Mouse (Mus musculus) heart, embryonic 10.5 days (tissue): ENCODE results near the gene Rapgef2. TPM values are rescaled to one million over a fixed set of nuclear protein-coding genes. Genes with fewer than 3 reads are reported as not detected.

Experiments used
- DNase-seq: peaks from one replicate; pipeline ENCODE4 v3.0.0-alpha.2; 2017; ENCODE audit warnings: low spot score
- H3K27ac ChIP-seq: fragments of 300-500 bp; sonication (generic); 2 replicates; pipeline ENCODE4 v1.5.1; 2016; ENCODE audit warnings: mild to moderate bottlenecking
- H3K27me3 ChIP-seq: fragments of 300-500 bp; sonication (generic); 2 replicates; pipeline ENCODE4 v1.6.1; 2016; ENCODE audit warnings: mild to moderate bottlenecking; ENCODE audit not compliant: poor library complexity, insufficient read depth, severe bottlenecking
- H3K36me3 ChIP-seq: fragments of 300-500 bp; sonication (generic); 2 replicates; pipeline ENCODE4 v1.6.1; 2016; ENCODE audit warnings: mild to moderate bottlenecking, moderate library complexity
- H3K4me1 ChIP-seq: fragments of 300-500 bp; sonication (generic); 2 replicates; pipeline ENCODE4 v1.6.1; 2016; ENCODE audit warnings: mild to moderate bottlenecking
- H3K4me3 ChIP-seq: fragments of 300-500 bp; sonication (generic); 2 replicates; pipeline ENCODE4 v1.5.1; 2016; ENCODE audit warnings: mild to moderate bottlenecking, moderate library complexity
- H3K9me3 ChIP-seq: fragments of 300-500 bp; sonication (generic); 2 replicates; pipeline ENCODE4 v1.6.1; 2016; ENCODE audit warnings: mild to moderate bottlenecking, moderate library complexity
- WGBS: fragments of 180-500 bp; shearing (Covaris S2); methylation state at CpG from one replicate; pipeline ENCODE4 v1.1.7; 2016; 5-methylcytosine and 5-hydroxymethylcytosine counted together
- polyA plus RNA-seq: library from polyadenylated mRNA; unstranded; fragments of >200 nt; fragmentation: Nextera tagmentation; extraction: Ambion mirVana; gene quantifications from 2 replicates; pipeline ENCODE4 v1.2.1, GENCODE M21; 2016

Gene Rapgef2
- polyA plus RNA-seq, 1 experiment from 2014 or later = 4.4 TPM

DNA sequence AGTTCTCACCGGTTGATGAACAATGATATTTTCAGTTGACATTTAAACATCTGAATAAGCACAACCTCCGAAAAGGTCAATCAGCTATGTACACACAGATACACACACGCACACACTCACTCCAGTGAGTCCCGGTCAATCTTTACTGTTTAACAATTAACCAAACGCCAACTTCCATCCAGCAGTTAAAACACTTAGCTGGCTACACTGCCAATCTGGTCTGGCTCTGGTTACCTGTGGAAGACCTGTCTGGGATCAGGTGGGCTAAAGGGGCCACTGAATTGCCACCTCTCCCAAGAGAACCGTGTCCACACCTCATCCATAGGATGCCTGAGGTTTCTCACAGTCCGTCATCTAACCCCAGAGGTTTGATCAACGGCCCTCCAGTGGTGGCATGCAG is 63.0 kb downstream of the Rapgef2 start:
- no peak for DNase-seq
- Histone ChIP-seq H3K4me1 (peaks cover 18% of the 10 kb centered on the region; the same call in 1 of the 2 replicates), H3K9me3 (no peaks in the 10 kb centered on the region), H3K27me3 (no peaks in the 10 kb centered on the region), H3K36me3 (no peaks in the 10 kb centered on the region), H3K27ac (no peak overlapping the region), H3K4me3 (no peak overlapping the region)
- WGBS = 68% methylated on average over 8 of the region's 8 CpGs

DNA sequence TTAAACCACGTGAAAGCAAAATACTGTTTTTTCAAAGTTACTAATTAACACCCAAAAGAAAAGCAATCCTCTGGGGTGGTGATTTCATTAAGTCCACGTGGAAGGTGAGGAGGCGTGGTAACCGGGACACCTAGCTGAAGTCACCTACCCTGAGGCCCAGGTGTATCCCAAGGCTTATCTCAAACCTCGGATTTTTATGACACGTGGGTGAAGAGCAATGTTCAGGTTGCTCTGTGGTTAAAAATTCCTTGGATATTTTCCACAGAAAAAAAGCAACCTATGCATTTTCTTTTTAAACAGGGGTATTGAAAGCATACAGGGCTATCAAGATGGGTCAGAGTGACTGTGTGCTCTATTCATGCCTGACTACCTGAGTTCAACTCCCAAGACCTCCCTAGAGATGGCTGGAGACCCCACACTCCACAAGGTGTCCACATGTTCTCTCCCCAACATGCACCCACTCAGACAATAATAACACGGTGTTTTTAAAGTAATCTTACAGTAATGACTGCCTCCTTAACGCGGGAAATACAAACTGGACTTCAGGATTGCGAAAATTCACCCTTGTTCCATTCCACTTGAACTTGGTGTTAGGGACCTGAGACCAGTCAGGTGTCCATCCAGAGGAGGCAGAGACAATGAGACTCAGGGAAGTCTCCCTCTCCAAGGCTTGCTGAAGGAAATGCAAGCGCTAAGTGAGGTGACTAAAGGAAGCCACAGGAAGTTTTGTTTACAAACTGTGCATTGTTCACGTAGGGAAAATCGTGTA is 63.9 kb downstream of the Rapgef2 start:
- no peak overlapping the region for H3K4me3 ChIP-seq
- H3K36me3 ChIP-seq = no peaks in the 10 kb centered on the region
- no peaks in the 10 kb centered on the region for H3K9me3 ChIP-seq
- peaks cover 16% of the 10 kb centered on the region; the same call in 1 of the 2 replicates for H3K4me1 ChIP-seq
- no peaks in the 10 kb centered on the region for H3K27me3 ChIP-seq
- no peak for DNase-seq
- WGBS = 55% methylated on average over 13 of the region's 13 CpGs
- H3K27ac ChIP-seq = no peak overlapping the region

DNA sequence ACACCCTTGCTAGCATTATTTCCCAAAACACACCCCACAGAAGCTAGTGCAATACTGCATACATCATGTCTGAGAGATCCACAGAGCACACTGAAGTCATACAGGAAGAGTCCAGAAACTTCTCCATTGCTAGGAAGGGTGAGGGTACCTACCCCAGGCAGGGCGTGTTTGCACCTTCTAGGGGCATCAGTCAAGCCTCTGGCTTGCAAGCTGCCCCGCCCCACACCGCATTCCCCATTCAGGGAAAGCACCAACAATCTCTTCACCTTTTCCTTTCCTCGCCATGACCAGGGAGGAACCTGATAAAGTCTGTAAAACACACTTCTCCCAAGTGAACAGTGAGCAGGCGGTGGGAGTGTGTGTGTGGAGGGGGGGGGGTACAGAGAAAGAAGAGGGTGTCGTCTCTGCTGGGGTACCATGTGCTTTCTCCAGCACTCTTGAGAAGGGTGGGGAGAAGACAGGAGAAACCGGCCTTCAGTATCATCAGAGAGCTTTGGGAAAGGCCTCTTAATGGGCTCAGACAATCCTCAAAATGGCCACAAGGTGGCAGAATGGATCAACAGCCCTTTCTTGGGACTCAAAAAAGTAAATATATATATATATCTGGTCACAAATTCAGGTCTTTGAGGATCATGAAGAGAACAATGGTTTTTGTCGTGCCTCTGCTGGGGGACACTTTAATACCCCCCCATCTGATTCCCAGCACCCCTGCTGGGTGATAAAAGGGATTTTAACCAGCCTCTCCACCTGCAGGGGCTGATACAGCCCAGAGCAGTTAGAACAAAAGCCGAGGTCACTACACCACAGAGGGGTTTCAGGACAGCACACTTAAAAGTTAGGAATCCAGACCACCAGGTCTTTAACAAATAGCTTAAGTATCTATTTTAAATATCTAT is 64.8 kb downstream of the Rapgef2 start:
- DNase-seq = peak; percentile 71
- H3K36me3 ChIP-seq = no peaks in the 10 kb centered on the region
- no peak overlapping the region for H3K4me3 ChIP-seq
- H3K27me3 ChIP-seq = no peaks in the 10 kb centered on the region
- peaks cover 15% of the 10 kb centered on the region; the same call in 1 of the 2 replicates for H3K4me1 ChIP-seq
- H3K27ac ChIP-seq = no peak overlapping the region
- 33% methylated on average over 9 of the region's 9 CpGs for WGBS
- no peaks in the 10 kb centered on the region for H3K9me3 ChIP-seq

DNA sequence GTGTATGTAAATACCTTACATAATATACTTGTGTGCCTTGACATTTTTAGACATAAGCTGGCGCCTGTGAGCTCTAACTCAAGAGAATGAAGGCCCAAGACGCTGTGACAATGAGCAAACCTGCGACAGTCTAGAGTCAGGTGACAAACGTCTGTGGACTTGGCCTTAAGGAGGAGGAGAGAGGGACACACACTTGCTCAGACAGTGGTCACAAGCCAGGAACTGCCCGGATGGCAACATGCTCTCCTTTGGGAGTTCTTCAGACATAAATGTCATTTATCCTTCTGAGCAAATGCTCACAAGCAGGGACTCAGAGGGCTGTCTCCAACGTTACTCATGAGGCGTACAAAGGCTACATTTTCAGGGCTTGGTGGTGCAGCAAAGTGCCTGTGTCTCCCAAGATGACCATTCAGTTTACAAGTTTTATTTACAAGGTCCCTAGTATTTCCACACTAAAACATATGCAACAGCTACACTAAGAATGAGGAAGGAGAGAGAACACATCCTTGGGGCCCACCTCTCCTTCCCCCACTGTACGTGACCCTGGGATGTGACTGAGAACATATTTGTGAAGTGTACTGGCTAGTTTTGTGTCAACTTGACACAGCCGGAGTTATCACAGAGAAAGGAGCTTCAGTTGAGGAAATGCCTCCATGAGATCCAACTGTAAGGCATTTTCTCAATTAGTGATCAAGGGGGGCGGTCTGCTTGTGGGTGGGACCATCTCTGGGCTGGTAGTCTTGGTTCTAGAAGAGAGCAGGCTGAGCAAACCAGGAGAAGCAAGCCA is 67.0 kb downstream of the Rapgef2 start:
- 67% methylated on average over 10 of the region's 10 CpGs for whole genome bisulfite sequencing
- Histone ChIP-seq H3K27ac (no peak overlapping the region), H3K4me3 (no peak overlapping the region), H3K27me3 (no peaks in the 10 kb centered on the region), H3K9me3 (no peaks in the 10 kb centered on the region), H3K4me1 (peaks cover 15% of the 10 kb centered on the region; the same call in 1 of the 2 replicates), H3K36me3 (no peaks in the 10 kb centered on the region)
- peak; percentile 58 for DNase-seq

DNA sequence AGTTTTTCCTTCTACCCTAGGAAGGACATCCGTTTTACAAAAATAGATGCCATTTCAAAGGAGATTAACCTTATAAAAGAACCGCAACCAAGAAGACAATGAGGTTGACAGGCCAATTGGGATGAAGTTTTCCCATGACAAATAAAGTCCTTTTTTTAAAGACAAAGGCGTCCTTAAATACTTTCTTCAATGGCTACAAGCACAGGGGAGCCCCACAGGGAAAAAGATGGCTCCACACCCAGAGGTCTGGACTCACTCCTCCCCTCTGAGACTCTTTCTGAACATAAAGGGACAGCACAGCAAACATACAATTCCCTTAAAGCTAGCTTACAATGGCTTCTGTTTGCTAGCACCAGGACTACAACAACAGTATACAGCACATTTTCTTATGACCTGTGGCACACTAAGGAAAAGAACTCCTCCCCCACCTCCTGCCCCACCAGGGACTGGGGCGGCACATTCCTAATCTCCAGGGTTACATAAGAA is 67.7 kb downstream of the Rapgef2 start:
- no peak overlapping the region for H3K27ac ChIP-seq
- no peaks in the 10 kb centered on the region for H3K27me3 ChIP-seq
- WGBS = 57% methylated on average over 4 of the region's 4 CpGs
- no peaks in the 10 kb centered on the region for H3K36me3 ChIP-seq
- peak; percentile 31 for DNase-seq
- peaks cover 15% of the 10 kb centered on the region; the same call in 1 of the 2 replicates for H3K4me1 ChIP-seq
- H3K9me3 ChIP-seq = no peaks in the 10 kb centered on the region
- H3K4me3 ChIP-seq = no peak overlapping the region

DNA sequence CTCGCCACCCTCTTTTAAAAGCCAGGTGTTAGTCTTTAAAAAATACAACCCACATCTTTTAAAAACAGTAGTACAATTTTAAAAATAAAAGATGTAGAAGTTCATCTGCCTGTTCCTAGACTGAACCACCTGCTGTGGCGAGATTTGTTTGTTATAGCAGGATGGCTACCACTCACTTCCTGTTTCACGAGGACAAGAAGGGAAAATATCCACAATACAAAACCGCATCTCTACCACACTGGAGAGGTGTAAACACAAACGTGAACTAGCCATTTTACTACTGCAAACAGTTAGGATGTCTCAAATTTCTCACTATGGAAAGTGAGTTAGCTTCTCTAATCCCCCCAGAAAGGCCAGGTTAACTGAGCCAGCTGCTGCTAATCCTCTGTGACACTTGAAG is 76.1 kb downstream of the Rapgef2 start:
- H3K9me3 ChIP-seq = no peaks in the 10 kb centered on the region
- peaks cover 1% of the 10 kb centered on the region; the same call in 1 of the 2 replicates for H3K4me1 ChIP-seq
- H3K36me3 ChIP-seq = 0 out of 2 replicates have a peak, but pooled peaks cover 8% of the 10 kb centered on the region
- H3K27me3 ChIP-seq = no peaks in the 10 kb centered on the region
- DNase-seq = peak; percentile 9
- H3K4me3 ChIP-seq = no peak overlapping the region
- no peak overlapping the region for H3K27ac ChIP-seq
- 75% methylated on average over 5 of the region's 5 CpGs for WGBS

DNA sequence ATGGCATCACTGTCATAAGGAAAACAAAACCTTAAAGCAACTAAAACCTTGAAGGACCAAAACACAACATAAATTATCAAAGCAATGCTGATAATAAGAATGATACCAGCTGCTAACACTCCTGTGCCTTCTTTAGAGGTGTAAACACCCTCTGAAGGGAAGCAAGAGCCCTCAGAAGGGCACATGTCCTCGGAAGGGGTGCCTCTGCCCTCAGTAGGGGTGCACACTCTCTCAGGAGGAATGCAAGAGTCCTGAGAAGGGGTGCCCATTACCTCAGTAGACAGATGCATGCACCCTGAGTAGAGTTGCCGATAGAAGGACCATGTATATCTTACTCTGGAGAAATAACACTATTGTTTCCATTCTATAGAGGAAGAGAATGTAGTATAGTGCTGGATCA is 79.1 kb downstream of the Rapgef2 start:
- H3K36me3 ChIP-seq = 0 out of 2 replicates have a peak, but pooled peaks cover 8% of the 10 kb centered on the region

DNA sequence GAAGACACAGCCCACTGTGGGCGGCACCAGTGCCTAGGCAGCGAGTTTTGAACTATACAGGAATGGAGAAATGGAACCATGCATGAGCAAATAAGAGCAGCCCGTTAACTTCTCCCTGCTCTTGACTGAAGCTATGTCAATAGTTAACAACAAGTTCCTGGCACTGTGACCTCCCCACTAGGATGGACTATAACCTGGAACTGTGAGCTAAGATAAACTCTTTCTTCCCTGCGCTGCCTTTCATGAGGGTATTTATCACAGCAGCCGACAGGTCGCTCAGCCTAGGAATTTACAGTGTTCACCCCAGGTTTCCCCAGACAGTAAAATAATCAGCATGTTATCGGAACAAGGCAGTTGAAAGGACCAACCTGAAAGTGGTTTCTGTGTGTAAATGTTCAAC is 79.8 kb downstream of the Rapgef2 start:
- 95% methylated on average over 7 of the region's 7 CpGs for WGBS
- DNase-seq = peak; percentile 33
- Histone ChIP-seq H3K4me1 (peaks cover 16% of the 10 kb centered on the region), H3K4me3 (no peak overlapping the region), H3K9me3 (no peaks in the 10 kb centered on the region), H3K36me3 (0 out of 2 replicates have a peak, but pooled peaks cover 8% of the 10 kb centered on the region), H3K27me3 (no peaks in the 10 kb centered on the region), H3K27ac (no peak overlapping the region)

More for the DNA sequence above, 79.1 kb downstream of the Rapgef2 start:
- Histone ChIP-seq H3K4me1 (peaks cover 15% of the 10 kb centered on the region), H3K4me3 (no peak overlapping the region), H3K27me3 (no peaks in the 10 kb centered on the region), H3K9me3 (no peaks in the 10 kb centered on the region), H3K27ac (no peak overlapping the region)
- peak; percentile 57 for DNase-seq
- WGBS = 89% methylated on average over 2 of the region's 2 CpGs

DNA sequence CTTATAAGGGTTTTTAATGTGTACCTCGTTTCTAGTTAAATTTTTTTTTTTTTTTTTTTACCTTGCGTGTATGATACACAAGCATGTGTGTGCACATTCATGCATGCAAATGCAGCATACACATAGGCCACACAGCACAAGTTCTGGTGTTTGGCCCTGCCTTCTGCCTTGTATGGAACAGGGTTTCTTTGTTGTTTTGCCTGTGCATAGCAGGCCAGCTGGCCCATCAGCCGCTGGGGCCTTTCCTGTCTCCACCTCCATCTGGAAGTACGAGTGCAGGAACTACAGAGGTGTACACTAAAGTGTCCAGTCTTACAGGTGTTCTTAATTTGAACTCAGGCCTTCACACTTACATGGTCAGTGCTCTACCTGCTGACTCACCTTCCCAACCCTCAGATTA is 80.3 kb downstream of the Rapgef2 start:
- H3K4me3 ChIP-seq = no peak overlapping the region
- no peak overlapping the region for H3K27ac ChIP-seq
- H3K9me3 ChIP-seq = no peaks in the 10 kb centered on the region
- 83% methylated on average over 4 of the region's 4 CpGs for WGBS
- H3K36me3 ChIP-seq = 0 out of 2 replicates have a peak, but pooled peaks cover 8% of the 10 kb centered on the region
- peak; percentile 30 for DNase-seq
- H3K4me1 ChIP-seq = peaks cover 16% of the 10 kb centered on the region
- no peaks in the 10 kb centered on the region for H3K27me3 ChIP-seq

DNA sequence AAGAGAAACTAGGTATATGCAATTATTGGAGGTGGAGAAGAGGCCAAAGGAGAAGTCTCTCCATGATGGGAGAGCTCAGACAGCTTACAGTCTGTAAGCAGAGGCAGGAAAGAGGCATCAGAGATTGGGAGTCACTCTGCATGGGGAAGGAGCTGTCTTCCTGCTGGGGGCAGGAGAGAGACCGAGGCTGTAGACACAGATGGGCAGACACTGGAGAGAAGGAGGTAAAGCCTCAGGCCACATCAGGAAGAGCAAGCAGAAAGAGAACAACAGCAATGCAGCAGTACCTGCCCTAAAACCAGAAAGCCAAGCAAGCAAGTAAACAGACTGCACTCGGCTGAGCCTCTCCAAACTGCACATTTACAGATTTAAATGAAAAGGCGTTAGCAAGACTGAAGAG is 81.2 kb downstream of the Rapgef2 start:
- peaks cover 16% of the 10 kb centered on the region for H3K4me1 ChIP-seq
- H3K27ac ChIP-seq = no peak overlapping the region
- DNase-seq = peak; percentile 67
- H3K9me3 ChIP-seq = no peaks in the 10 kb centered on the region
- 0 out of 2 replicates have a peak, but pooled peaks cover 8% of the 10 kb centered on the region for H3K36me3 ChIP-seq
- no peak overlapping the region for H3K4me3 ChIP-seq
- H3K27me3 ChIP-seq = no peaks in the 10 kb centered on the region
- WGBS = 44% methylated on average over 3 of the region's 3 CpGs

DNA sequence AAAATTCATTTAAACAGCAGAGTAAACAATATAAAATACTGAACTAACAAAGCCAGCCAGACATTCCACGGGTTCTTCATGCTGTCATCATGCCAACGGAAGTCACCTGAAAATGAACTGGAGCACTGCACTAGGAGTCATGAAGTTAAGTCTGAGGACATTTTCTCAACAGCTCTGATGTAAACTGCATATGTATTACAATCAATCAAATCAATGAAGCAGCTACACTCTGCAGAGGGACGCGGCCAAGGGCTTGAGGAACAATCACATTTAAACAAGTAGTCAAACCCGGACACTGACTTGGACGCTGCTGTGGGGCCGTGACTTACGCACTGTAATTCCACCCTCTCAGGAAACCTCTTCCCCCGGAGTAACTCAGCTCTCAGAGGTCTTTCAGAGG is 82.1 kb downstream of the Rapgef2 start:
- H3K4me1 ChIP-seq = peaks cover 16% of the 10 kb centered on the region
- 89% methylated on average over 9 of the region's 9 CpGs for WGBS
- peak; percentile 61 for DNase-seq
- H3K4me3 ChIP-seq = no peak overlapping the region
- H3K27ac ChIP-seq = no peak overlapping the region
- no peaks in the 10 kb centered on the region for H3K27me3 ChIP-seq
- H3K9me3 ChIP-seq = no peaks in the 10 kb centered on the region
- H3K36me3 ChIP-seq = 0 out of 2 replicates have a peak, but pooled peaks cover 3% of the 10 kb centered on the region

DNA sequence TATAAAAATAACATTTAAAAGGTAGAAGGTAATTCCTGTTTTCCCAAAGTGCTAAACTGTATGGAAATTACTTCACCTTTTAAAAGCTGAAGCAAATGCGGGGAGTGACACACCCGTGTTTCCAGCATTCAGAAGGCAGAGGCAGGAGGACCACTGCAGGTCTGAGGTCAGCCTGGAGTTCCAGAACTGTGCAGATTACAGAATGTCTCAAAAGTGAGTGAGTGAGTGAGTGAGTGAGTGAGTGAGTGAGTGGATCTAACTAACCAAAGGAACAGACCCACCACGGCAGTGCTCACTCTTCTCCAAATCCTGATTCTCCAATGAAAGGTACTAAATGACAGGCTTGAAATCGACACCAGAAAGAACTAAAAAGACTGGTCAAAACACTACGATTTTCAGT is 82.5 kb downstream of the Rapgef2 start:
- DNase-seq = peak; percentile 56
- Histone ChIP-seq H3K4me3 (no peak overlapping the region), H3K27me3 (no peaks in the 10 kb centered on the region), H3K9me3 (no peaks in the 10 kb centered on the region), H3K4me1 (peaks cover 16% of the 10 kb centered on the region), H3K36me3 (no peaks in the 10 kb centered on the region), H3K27ac (no peak overlapping the region)
- WGBS = 89% methylated on average over 5 of the region's 5 CpGs
